Mouse (Mus musculus) E14TG2a.4 (cell line): ENCODE data around the gene Fhit.

Experiments used
- CTCF ChIP-seq: conservative IDR thresholded peaks from 2 replicates; pipeline ENCODE4 v1.5.1; 2014; ENCODE audit warnings: low read length
- NANOG ChIP-seq: IDR thresholded peaks from 2 replicates; pipeline ENCODE4 v1.6.1; 2014; ENCODE audit warnings: borderline replicate concordance, low read length, mixed read lengths
- POU5F1 ChIP-seq: IDR thresholded peaks from 2 replicates; pipeline ENCODE4 v1.6.1; 2014; ENCODE audit warnings: low read length, borderline replicate concordance

- TF ChIP-seq CTCF, result no peak
- no peak for TF ChIP-seq POU5F1
- no peak for TF ChIP-seq NANOG
Observed at GRCm38 (mm10) chr14:10149872-10150271, 1012.0 kb downstream of the Fhit start.
